Mouse (Mus musculus) R1 (cell line): ENCODE measurements around the gene Gsta2.

Experiments used
- DNase-seq: peaks from one replicate; pipeline ENCODE4 v3.0.0-alpha.2; 2018; ENCODE audit warnings: low read depth, low spot score

The Gsta2 gene

GRCm38 (mm10) chr9:78355611-78356010 lies at the start of gene Gsta2:
Gsta2 (minus strand) TSS chr9:78355788.
- DNase-seq, result no peak

- DNase-seq, result no peak
Measured at GRCm38 (mm10) chr9:78401596-78401995, 46.0 kb upstream of the Gsta2 start.

- DNase-seq, result no peak
Measured at GRCm38 (mm10) chr9:78400570-78400969, 45.0 kb upstream of the Gsta2 start.

- no peak for DNase-seq
Measured at GRCm38 (mm10) chr9:78396517-78396916, 40.9 kb upstream of the Gsta2 start.

GRCm38 (mm10) chr9:78395630-78396351 lies 40.2 kb upstream of the Gsta2 start, which contains the start of gene Ddx43:
Ddx43 (plus strand) TSS chr9:78395777.
- peak; percentile 91 for DNase-seq

- no peak for DNase-seq
Measured at GRCm38 (mm10) chr9:78395244-78395629, 39.6 kb upstream of the Gsta2 start.

- DNase-seq, result no peak
Measured at GRCm38 (mm10) chr9:78394602-78395001, 39.0 kb upstream of the Gsta2 start.

- no peak for DNase-seq
Measured at GRCm38 (mm10) chr9:78393741-78394140, 38.2 kb upstream of the Gsta2 start.

- peak; percentile 68 for DNase-seq
Measured at GRCm38 (mm10) chr9:78389981-78390380, 34.4 kb upstream of the Gsta2 start.

- no peak for DNase-seq
Measured at GRCm38 (mm10) chr9:78386947-78387346, 31.4 kb upstream of the Gsta2 start.

GRCm38 (mm10) chr9:78385893-78386292 lies 30.3 kb upstream of the Gsta2 start:
- DNase-seq, result peak; percentile 89

GRCm38 (mm10) chr9:78378113-78378785 lies 22.7 kb upstream of the Gsta2 start, which contains the start of gene Ooep:
Ooep (minus strand) TSS chr9:78378725.
- DNase-seq, result peak; percentile 46

GRCm38 (mm10) chr9:78377546-78377945 lies 22.0 kb upstream of the Gsta2 start:
- peak; percentile 83 for DNase-seq

- peak; percentile 76 for DNase-seq
Measured at GRCm38 (mm10) chr9:78375486-78375885, 19.9 kb upstream of the Gsta2 start.

- DNase-seq, result peak; percentile 99
Measured at GRCm38 (mm10) chr9:78374885-78375389, 19.3 kb upstream of the Gsta2 start.

GRCm38 (mm10) chr9:78374397-78374796 lies 18.8 kb upstream of the Gsta2 start:
- DNase-seq, result peak; percentile 92

GRCm38 (mm10) chr9:78372827-78373504 lies 17.4 kb upstream of the Gsta2 start:
- peak; percentile 89 for DNase-seq

GRCm38 (mm10) chr9:78371441-78371840 lies 15.9 kb upstream of the Gsta2 start:
- peak; percentile 86 for DNase-seq

- DNase-seq, result peak; percentile 71
Measured at GRCm38 (mm10) chr9:78369786-78370185, 14.2 kb upstream of the Gsta2 start.

- peak; percentile 96 for DNase-seq
Measured at GRCm38 (mm10) chr9:78369349-78369748, 13.8 kb upstream of the Gsta2 start.

- DNase-seq, result peak; percentile 87
Measured at GRCm38 (mm10) chr9:78368671-78369293, 13.2 kb upstream of the Gsta2 start.

GRCm38 (mm10) chr9:78367959-78368358 lies 12.4 kb upstream of the Gsta2 start, which contains the start of gene Dppa5a:
Dppa5a (minus strand) TSS chr9:78368177.
- peak; percentile 95 for DNase-seq
